8 mouse cellular contexts compared by ENCODE assay signal in the genomic region with DNA sequence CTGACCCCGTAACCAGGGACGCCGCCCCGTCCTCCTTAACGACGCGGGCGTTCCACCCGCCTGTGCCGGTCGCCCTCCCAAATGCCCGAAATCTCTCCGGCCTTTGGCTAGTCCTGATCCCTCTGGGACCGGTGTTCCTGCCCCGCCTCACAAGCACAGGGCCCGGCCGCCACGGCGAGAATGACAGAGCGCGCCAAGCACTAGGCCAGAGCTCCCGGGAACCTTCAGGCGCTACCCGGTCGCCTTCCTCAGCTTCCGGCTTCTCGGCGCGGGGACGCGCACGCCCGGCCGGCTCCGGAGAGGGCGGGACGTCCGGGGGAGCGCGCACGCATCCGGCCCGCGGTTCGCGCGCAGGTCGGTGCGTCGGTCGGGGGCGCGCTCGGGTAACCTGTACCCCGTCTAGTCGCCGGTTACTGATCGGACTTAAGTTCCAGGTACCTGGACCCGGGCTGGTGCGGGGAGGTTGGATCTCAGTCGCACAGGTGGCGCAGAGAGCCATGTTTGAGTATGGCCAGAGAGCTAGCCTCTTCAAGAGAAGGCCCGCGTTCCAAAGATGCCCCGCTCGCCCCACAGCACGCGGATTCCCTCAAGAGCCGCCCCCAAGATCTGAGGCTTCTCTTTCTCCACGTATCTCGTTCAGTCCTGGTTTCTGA. TPM values are rescaled to one million over a fixed set of nuclear protein-coding genes. Genes with fewer than 3 reads are reported as not detected.
A peak's percentile ranks its signal among the peaks of the same experiment; 100 is the strongest.
DNase-seq lines count a peak whose midpoint lies in the region; ATAC-seq and TF ChIP-seq lines count a peak whose summit lies in the region.

A gene (plus strand): TSS at position 41 of the 653 bp plus-strand sequence.

- peak within 1 kb of the TSS; percentile 83 for H3K4me2 ChIP-seq in heart, embryonic 15.5 days
- peak within 1 kb of the TSS; percentile 96 for H3K4me2 ChIP-seq in liver, embryonic 14.5 days (ENCODE audit: low read depth)
- peak within 1 kb of the TSS; percentile 71 for H3K4me2 ChIP-seq in neural tube, embryonic 11.5 days (ENCODE audit: low read depth)
- peak within 1 kb of the TSS; percentile 86 for H3K4me2 ChIP-seq in stomach, postnatal 0 days (replicated peaks; ENCODE audit: low read depth)

- ATAC-seq in CD4-positive, CD25-positive, alpha-beta regulatory T cell, adult 4 months, result peak; percentile 67
- peak; percentile 90 for ATAC-seq in heart, embryonic 15.5 days (replicated peaks; ENCODE audit: insufficient number of reproducible peaks, insufficient read depth, low FRiP score, low read depth)
- ATAC-seq in liver, embryonic 14.5 days (ENCODE audit: insufficient read depth), result peak; percentile 94
- ATAC-seq in neural tube, embryonic 11.5 days (ENCODE audit: insufficient read depth, low FRiP score, low TSS enrichment), result peak; percentile 94
- ATAC-seq in stomach, postnatal 0 days (ENCODE audit: low FRiP score, low TSS enrichment), result peak; percentile 95

- peak within 1 kb of the TSS; percentile 93 for H3K27ac ChIP-seq in forebrain, embryonic 10.5 days
- H3K27ac ChIP-seq in heart, embryonic 15.5 days, result peak within 1 kb of the TSS; percentile 92
- peak within 1 kb of the TSS; percentile 97 for H3K27ac ChIP-seq in liver, embryonic 14.5 days
- H3K27ac ChIP-seq in neural tube, embryonic 11.5 days (ENCODE audit: low read depth, low read length), result peak within 1 kb of the TSS; percentile 75
- peak within 1 kb of the TSS; percentile 97 for H3K27ac ChIP-seq in stomach, postnatal 0 days (replicated peaks)

- H3K4me1 ChIP-seq in forebrain, embryonic 10.5 days, result peaks cover 18% of the 10 kb centered on the region
- H3K4me1 ChIP-seq in heart, embryonic 15.5 days (replicated peaks), result peaks cover 9% of the 10 kb centered on the region
- H3K4me1 ChIP-seq in liver, embryonic 14.5 days (replicated peaks; ENCODE audit: control insufficient read depth in 2 of 2, insufficient read depth in 2 of 2, low read length in 1 of 2), result peaks cover 18 to 20% of the 10 kb centered on the region in 2 experiments
- H3K4me1 ChIP-seq in neural tube, embryonic 11.5 days (ENCODE audit: control insufficient read depth, insufficient read depth, low read length), result no peaks in the 10 kb centered on the region
- H3K4me1 ChIP-seq in stomach, postnatal 0 days (replicated peaks; ENCODE audit: control insufficient read depth, insufficient read depth), result 0 out of 2 replicates have a peak, but pooled peaks cover 3% of the 10 kb centered on the region

- TF ChIP-seq CTCF in liver, embryonic 14.5 days (IDR thresholded peaks at IDR 0.05; ENCODE audit: low read depth), result no peak
- peak; percentile 25; the same call in 1 of the 2 replicates for TF ChIP-seq CTCF in stomach, postnatal 0 days (IDR thresholded peaks at IDR 0.05; ENCODE audit: low read depth)

- TF ChIP-seq EP300 in liver, embryonic 14.5 days (IDR thresholded peaks at IDR 0.05; ENCODE audit: low read depth), result peak; percentile 32
- TF ChIP-seq EP300 in stomach, postnatal 0 days (optimal IDR thresholded peaks at IDR 0.05), result peak; percentile 82

- no peaks in the 10 kb centered on the region for H3K27me3 ChIP-seq in forebrain, embryonic 10.5 days (ENCODE audit: poor library complexity, severe bottlenecking)
- H3K27me3 ChIP-seq in heart, embryonic 15.5 days, result no peaks in the 10 kb centered on the region
- no peaks in the 10 kb centered on the region for H3K27me3 ChIP-seq in liver, embryonic 14.5 days (ENCODE audit: control insufficient read depth, insufficient read depth, low read length)
- H3K27me3 ChIP-seq in neural tube, embryonic 11.5 days (ENCODE audit: control insufficient read depth, insufficient read depth, low read length), result no peaks in the 10 kb centered on the region
- H3K27me3 ChIP-seq in stomach, postnatal 0 days (ENCODE audit: control insufficient read depth, insufficient read depth, low read length), result no peaks in the 10 kb centered on the region

- H3K36me3 ChIP-seq in forebrain, embryonic 10.5 days (replicated peaks), result no peaks in the 10 kb centered on the region
- peaks cover 5% of the 10 kb centered on the region for H3K36me3 ChIP-seq in heart, embryonic 15.5 days
- H3K36me3 ChIP-seq in liver, embryonic 14.5 days (replicated peaks; ENCODE audit: control insufficient read depth, insufficient read depth, low read depth), result peaks cover 3% of the 10 kb centered on the region
- H3K36me3 ChIP-seq in neural tube, embryonic 11.5 days (ENCODE audit: control insufficient read depth, insufficient read depth, low read length), result no peaks in the 10 kb centered on the region
- no peaks in the 10 kb centered on the region for H3K36me3 ChIP-seq in stomach, postnatal 0 days (ENCODE audit: control insufficient read depth, insufficient read depth, low read length)

- no peaks in the 10 kb centered on the region for H3K9me3 ChIP-seq in forebrain, embryonic 10.5 days
- H3K9me3 ChIP-seq in heart, embryonic 15.5 days (replicated peaks), result no peaks in the 10 kb centered on the region
- H3K9me3 ChIP-seq in liver, embryonic 14.5 days (ENCODE audit: control insufficient read depth, low read length), result no peaks in the 10 kb centered on the region
- no peaks in the 10 kb centered on the region for H3K9me3 ChIP-seq in neural tube, embryonic 11.5 days (ENCODE audit: control insufficient read depth, low read length)
- no peaks in the 10 kb centered on the region for H3K9me3 ChIP-seq in stomach, postnatal 0 days (ENCODE audit: control insufficient read depth, low read length)

- peak within 1 kb of the TSS; percentile 84 for H3K4me3 ChIP-seq in forebrain, embryonic 10.5 days
- H3K4me3 ChIP-seq in heart, embryonic 15.5 days, result peak within 1 kb of the TSS; percentile 89
- peak within 1 kb of the TSS; percentile 68 to 84 for H3K4me3 ChIP-seq in liver, embryonic 14.5 days (ENCODE audit: insufficient read depth in 1 of 2, low read depth in 2 of 2, low read length in 2 of 2)
- peak within 1 kb of the TSS; percentile 75 for H3K4me3 ChIP-seq in neural tube, embryonic 11.5 days (ENCODE audit: low read depth, low read length)
- peak within 1 kb of the TSS; percentile 73 for H3K4me3 ChIP-seq in stomach, postnatal 0 days (ENCODE audit: low read depth, low read length)

- WGBS in forebrain, embryonic 10.5 days, result under 1% methylated on average over 71 of the region's 71 CpGs
- under 1% methylated on average over 71 of the region's 71 CpGs for WGBS in heart, embryonic 15.5 days
- under 1% methylated on average over 71 of the region's 71 CpGs for WGBS in liver, embryonic 14.5 days (ENCODE audit: insufficient replicate concordance)
- under 1% methylated on average over 71 of the region's 71 CpGs for WGBS in neural tube, embryonic 11.5 days
- WGBS in stomach, postnatal 0 days, result under 1% methylated on average over 68 of the region's 71 CpGs

- H3K9ac ChIP-seq in heart, embryonic 15.5 days, result peak within 1 kb of the TSS; percentile 86
- H3K9ac ChIP-seq in liver, embryonic 14.5 days (replicated peaks), result peak within 1 kb of the TSS; percentile 61
- peak within 1 kb of the TSS; percentile 77 for H3K9ac ChIP-seq in neural tube, embryonic 11.5 days (ENCODE audit: low read length)
- H3K9ac ChIP-seq in stomach, postnatal 0 days (ENCODE audit: low read length), result peak within 1 kb of the TSS; percentile 85

- peak; percentile 88 for DNase-seq in c-Kit-negative CD71-positive TER-119-positive erythroid progenitor cells, embryonic 14.5 days (ENCODE audit: low read depth, low spot score)
- DNase-seq in forebrain, embryonic 10.5 days (ENCODE audit: extremely low spot score, low spot score), result peak; percentile 88
- peak; percentile 93 to 97 for DNase-seq in kidney, postnatal 25 days
- DNase-seq in liver, embryonic 14.5 days (ENCODE audit: low read depth in 3 of 3, low spot score in 3 of 3), result peak; percentile 75 to 80 (median 79)
- peak; percentile 94 for DNase-seq in neural tube, embryonic 11.5 days (ENCODE audit: low spot score)
- peak; percentile 94 for DNase-seq in stomach, postnatal 0 days (ENCODE audit: low spot score)

RNA-seq across cellular contexts. Expression of the gene that starts here (rescaled TPM):
- 100 to 1,000 TPM; 104 to 119 TPM for polyA plus RNA-seq in CD4-positive, CD25-positive, alpha-beta regulatory T cell, adult 4 months (2017; shearing (Covaris generic))
- 51.7 and 53.4 TPM in 2 replicates for polyA plus RNA-seq in forebrain, embryonic 10.5 days (2016; fragmentation: Nextera tagmentation; extraction: Ambion mirVana)
- 45.2 and 48.7 TPM in 2 replicates for polyA plus RNA-seq in heart, embryonic 15.5 days (2015; fragmentation: Nextera tagmentation; extraction: Ambion mirVana)
- 14.6 and 15.3 TPM in 2 replicates for polyA plus RNA-seq in liver, embryonic 14.5 days (2012; rRNA removed)
- 21.2 and 25.4 TPM in 2 replicates for polyA plus RNA-seq in liver, embryonic 14.5 days (2014; fragmentation: Nextera tagmentation; extraction: Ambion mirVana)
- polyA plus RNA-seq in neural tube, embryonic 11.5 days (2014; fragmentation: Nextera tagmentation; extraction: Ambion mirVana), result 44.6 and 45.0 TPM in 2 replicates
- 44.9 and 46.5 TPM in 2 replicates for polyA plus RNA-seq in stomach, postnatal 0 days (2015; fragmentation: Nextera tagmentation; extraction: Ambion mirVana)

Comparison
In these comparisons a context has a peak if more than half of its experiments do, and no peak if none do; other contexts are left out.
1. Peak in every context shown above with its lines: DNase-seq, ATAC-seq, H3K4me3 ChIP-seq and H3K27ac ChIP-seq.